Mouse (Mus musculus) heart, embryonic 16.5 days (tissue): Measurements from ENCODE around the gene Msi2. TPM values are rescaled to one million over a fixed set of nuclear protein-coding genes. Genes with fewer than 3 reads are reported as not detected.
A peak's percentile ranks its signal among the peaks of the same experiment; 100 is the strongest.

ENCODE experiments used
- ATAC-seq: fragments of 200-750 bp; cut with Nextera tagmentation; replicated peaks from 2 replicates; pipeline ENCODE4 v1.8.0; 2017; ENCODE audit warnings: moderate number of reproducible peaks; ENCODE audit not compliant: insufficient read depth, low FRiP score; ENCODE audit errors: extremely low read depth
- H3K27ac ChIP-seq: fragments of 300-500 bp; sonication (generic); 2 replicates; pipeline ENCODE4 v1.5.1; 2014; ENCODE audit warnings: mild to moderate bottlenecking, low read length, control low read depth, moderate library complexity
- H3K27me3 ChIP-seq: fragments of 300-500 bp; sonication (generic); 2 replicates; pipeline ENCODE4 v1.6.1; 2014; ENCODE audit warnings: low read length, mixed read lengths; ENCODE audit not compliant: control insufficient read depth, insufficient read depth
- H3K36me3 ChIP-seq: fragments of 300-500 bp; sonication (generic); 2 replicates; pipeline ENCODE4 v1.6.1; 2014; ENCODE audit not compliant: control insufficient read depth, insufficient read depth
- H3K4me1 ChIP-seq: fragments of 300-500 bp; sonication (generic); 2 replicates; pipeline ENCODE4 v1.6.1; 2014; ENCODE audit warnings: low read length, mixed read lengths; ENCODE audit not compliant: control insufficient read depth, insufficient read depth
- H3K4me2 ChIP-seq: fragments of 300-500 bp; sonication (generic); 2 replicates; pipeline ENCODE4 v1.6.1; 2014; ENCODE audit warnings: low read depth, mild to moderate bottlenecking, control low read depth, low read length
- H3K4me3 ChIP-seq: fragments of 300-500 bp; sonication (generic); 2 replicates; pipeline ENCODE4 v1.5.1; 2014; ENCODE audit warnings: mild to moderate bottlenecking, control low read depth, low read length
- H3K9ac ChIP-seq: fragments of 300-500 bp; sonication (generic); 2 replicates; pipeline ENCODE4 v1.6.1; 2014; ENCODE audit warnings: low read length, control low read depth
- H3K9me3 ChIP-seq: fragments of 300-500 bp; sonication (generic); replicated peaks from 2 replicates; pipeline ENCODE4 v1.6.1; 2016; ENCODE audit warnings: low read length; ENCODE audit not compliant: control insufficient read depth
- WGBS: fragments of 180-500 bp; shearing (Covaris S2); extraction: QIAGEN DNeasy Blood & Tissue Kit; methylation state at CpG from one replicate; pipeline ENCODE4 v1.1.7; 2014; 5-methylcytosine and 5-hydroxymethylcytosine counted together
- polyA plus RNA-seq: library from polyadenylated mRNA; unstranded; fragments of >200 nt; fragmentation: Nextera tagmentation; extraction: Ambion mirVana; gene quantifications from 2 replicates; pipeline ENCODE4 v1.2.1, GENCODE M21; 2015

The Msi2 gene
- polyA plus RNA-seq, 1 experiment from 2014 or later = 20.6 TPM

DNA sequence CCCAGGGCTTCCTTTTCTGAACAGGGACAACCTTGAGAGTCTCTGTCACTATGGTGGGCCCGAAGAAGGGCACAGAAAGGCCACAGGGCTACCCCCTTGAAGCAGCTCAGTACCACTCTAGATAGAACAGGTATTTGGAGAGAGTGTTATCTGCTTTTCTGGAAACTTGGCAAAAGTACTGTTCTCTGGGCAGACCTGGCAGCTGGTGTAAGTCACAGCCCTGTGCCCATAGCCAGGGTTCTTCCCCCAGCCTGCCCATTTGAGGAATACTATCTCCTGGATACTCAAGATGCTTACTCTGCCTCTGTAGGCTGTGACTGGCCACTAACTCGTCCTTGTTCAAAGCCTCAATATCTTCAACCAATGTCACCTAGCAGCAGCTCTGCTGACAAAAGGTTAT, 338.7 kb downstream of the Msi2 start:
- Histone ChIP-seq H3K9ac (no peak overlapping the region), H3K4me3 (no peak overlapping the region), H3K4me2 (no peak overlapping the region), H3K36me3 (no peaks in the 10 kb centered on the region), H3K9me3 (no peaks in the 10 kb centered on the region), H3K4me1 (peaks cover 39% of the 10 kb centered on the region), H3K27ac (peak overlapping the region; percentile 47), H3K27me3 (no peaks in the 10 kb centered on the region)
- WGBS = 47% methylated on average over 2 of the region's 2 CpGs
- ATAC-seq = peak; percentile 42

DNA sequence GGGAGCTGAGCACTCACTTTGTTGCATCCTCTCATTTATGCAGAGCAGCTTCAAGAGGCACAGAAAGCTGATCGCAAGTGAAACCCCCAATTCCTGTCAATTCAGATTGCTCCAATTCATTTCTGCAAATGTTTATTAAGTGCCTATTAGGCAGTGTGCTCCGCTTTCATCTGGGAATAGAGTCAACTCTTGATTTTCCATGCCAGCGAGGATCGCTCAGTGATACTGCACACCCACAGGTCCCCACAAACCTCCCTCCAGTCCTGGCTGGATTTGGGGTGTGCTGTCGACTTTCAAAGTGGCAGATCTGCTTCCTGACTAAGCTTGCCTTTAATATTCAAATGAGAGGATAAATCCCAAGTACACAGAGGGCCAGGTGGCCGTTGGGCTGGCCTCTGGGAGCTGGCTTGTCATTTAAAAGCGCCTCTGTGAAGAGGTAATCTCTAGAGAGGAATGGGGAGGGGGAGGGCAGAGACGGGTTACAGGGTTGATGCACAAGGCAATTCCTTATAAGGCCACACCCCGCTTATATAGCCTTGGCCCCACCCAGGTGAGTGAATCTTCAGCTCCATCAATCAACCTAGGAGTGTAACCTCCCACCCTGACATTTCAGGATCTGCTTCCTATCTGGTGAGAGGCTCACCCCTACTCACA, 339.5 kb downstream of the Msi2 start:
- Histone ChIP-seq H3K4me2 (no peak overlapping the region), H3K27ac (peak overlapping the region; percentile 47), H3K4me1 (peaks cover 39% of the 10 kb centered on the region), H3K9me3 (no peaks in the 10 kb centered on the region), H3K36me3 (no peaks in the 10 kb centered on the region), H3K9ac (no peak overlapping the region), H3K27me3 (no peaks in the 10 kb centered on the region), H3K4me3 (no peak overlapping the region)
- ATAC-seq = no peak
- 56% methylated on average over 9 of the region's 9 CpGs for WGBS

DNA sequence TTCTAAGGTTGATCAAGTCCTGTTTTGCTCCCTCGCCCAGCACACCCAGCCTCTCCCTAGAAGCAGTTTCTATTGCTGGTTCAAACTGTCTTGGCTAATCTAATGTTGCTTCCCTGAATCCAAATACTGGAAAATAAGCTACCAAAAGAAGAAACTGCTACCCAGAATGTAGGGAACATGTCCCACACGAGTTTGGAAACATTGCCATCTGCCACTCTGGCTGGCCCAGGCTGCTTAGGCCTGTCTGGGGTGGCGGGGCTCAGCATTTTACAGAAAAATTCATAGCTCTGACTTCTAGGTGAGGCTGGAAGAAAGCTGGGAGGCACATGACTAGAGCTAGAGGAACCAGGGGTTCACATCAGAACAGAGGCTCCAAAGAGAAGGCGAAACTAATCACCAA, 345.7 kb downstream of the Msi2 start:
- H3K4me2 ChIP-seq = no peak overlapping the region
- H3K4me3 ChIP-seq = no peak overlapping the region
- no peak overlapping the region for H3K27ac ChIP-seq
- no peak overlapping the region for H3K9ac ChIP-seq
- no peaks in the 10 kb centered on the region for H3K36me3 ChIP-seq
- ATAC-seq = no peak
- 81% methylated on average over 4 of the region's 4 CpGs for WGBS
- H3K27me3 ChIP-seq = no peaks in the 10 kb centered on the region
- no peaks in the 10 kb centered on the region for H3K9me3 ChIP-seq
- peaks cover 20% of the 10 kb centered on the region for H3K4me1 ChIP-seq

GRCm38 (mm10) chr11:88369898-88370297, 348.4 kb downstream of the Msi2 start:
- H3K4me3 ChIP-seq = no peak overlapping the region
- H3K27ac ChIP-seq = peak overlapping the region; percentile 9
- H3K9ac ChIP-seq = no peak overlapping the region
- no peak for ATAC-seq
- WGBS = 49% methylated on average over 3 of the region's 3 CpGs
- H3K4me2 ChIP-seq = no peak overlapping the region
- H3K4me1 ChIP-seq = peaks cover 16% of the 10 kb centered on the region
- no peaks in the 10 kb centered on the region for H3K27me3 ChIP-seq
- H3K36me3 ChIP-seq = no peaks in the 10 kb centered on the region
- H3K9me3 ChIP-seq = no peaks in the 10 kb centered on the region

- no peaks in the 10 kb centered on the region for H3K9me3 ChIP-seq
- ATAC-seq = no peak
- H3K4me2 ChIP-seq = no peak overlapping the region
- peaks cover 14% of the 10 kb centered on the region for H3K4me1 ChIP-seq
- H3K9ac ChIP-seq = no peak overlapping the region
- H3K36me3 ChIP-seq = no peaks in the 10 kb centered on the region
- no peak overlapping the region for H3K27ac ChIP-seq
- no peak overlapping the region for H3K4me3 ChIP-seq
- no peaks in the 10 kb centered on the region for H3K27me3 ChIP-seq
- WGBS = 65% methylated on average over 4 of the region's 4 CpGs
These were observed 350.8 kb downstream of the Msi2 start for GRCm38 (mm10) chr11:88367501-88367900.

DNA sequence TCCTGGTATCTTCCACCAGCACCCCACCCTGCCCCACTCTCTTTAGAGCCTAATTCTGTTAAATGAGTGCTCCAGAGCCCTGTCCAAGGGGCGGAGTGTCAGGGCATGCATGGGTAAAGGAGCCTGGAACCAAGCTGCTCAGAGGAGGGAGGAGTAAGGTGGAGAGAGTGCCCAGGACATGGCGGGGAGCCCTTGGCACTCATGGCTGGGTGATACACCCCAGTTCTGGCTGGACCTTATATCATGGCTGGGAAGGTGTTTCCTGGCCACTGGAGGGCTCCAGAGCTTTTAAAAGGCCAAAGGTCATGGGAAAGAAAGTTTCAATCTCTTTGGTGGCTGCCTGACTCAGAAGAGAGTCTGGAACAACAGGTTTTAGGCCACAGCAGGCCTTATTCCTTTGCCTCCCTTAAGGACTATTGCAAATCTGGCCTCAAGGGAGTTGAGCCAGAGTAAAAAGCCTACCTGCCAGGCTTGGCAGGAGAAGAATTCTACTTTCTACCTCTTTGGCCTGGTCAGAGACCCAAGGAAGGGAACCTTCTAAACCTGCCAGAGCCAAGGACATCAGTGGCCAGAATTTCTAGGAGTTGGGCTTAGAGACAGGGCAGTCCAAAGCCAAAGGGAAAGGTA, 352.3 kb downstream of the Msi2 start:
- no peaks in the 10 kb centered on the region for H3K36me3 ChIP-seq
- no peak overlapping the region for H3K4me2 ChIP-seq
- H3K9me3 ChIP-seq = no peaks in the 10 kb centered on the region
- no peak for ATAC-seq
- no peak overlapping the region for H3K9ac ChIP-seq
- no peak overlapping the region for H3K4me3 ChIP-seq
- H3K4me1 ChIP-seq = peaks cover 14% of the 10 kb centered on the region
- H3K27ac ChIP-seq = no peak overlapping the region
- 75% methylated on average over 2 of the region's 2 CpGs for WGBS
- no peaks in the 10 kb centered on the region for H3K27me3 ChIP-seq

GRCm38 (mm10) chr11:88364231-88364630, 354.1 kb downstream of the Msi2 start:
- H3K27ac ChIP-seq = no peak overlapping the region
- no peak overlapping the region for H3K4me3 ChIP-seq
- H3K4me1 ChIP-seq = peaks cover 17% of the 10 kb centered on the region
- H3K4me2 ChIP-seq = no peak overlapping the region
- H3K36me3 ChIP-seq = no peaks in the 10 kb centered on the region
- H3K9me3 ChIP-seq = no peaks in the 10 kb centered on the region
- WGBS = 78% methylated on average over 3 of the region's 3 CpGs
- H3K9ac ChIP-seq = no peak overlapping the region
- ATAC-seq = no peak
- no peaks in the 10 kb centered on the region for H3K27me3 ChIP-seq

- no peaks in the 10 kb centered on the region for H3K36me3 ChIP-seq
- H3K9ac ChIP-seq = no peak overlapping the region
- H3K9me3 ChIP-seq = no peaks in the 10 kb centered on the region
- H3K4me1 ChIP-seq = peaks cover 16% of the 10 kb centered on the region
- ATAC-seq = no peak
- no peak overlapping the region for H3K27ac ChIP-seq
- H3K4me2 ChIP-seq = no peak overlapping the region
- WGBS = 63% methylated on average over 14 of the region's 14 CpGs
- no peaks in the 10 kb centered on the region for H3K27me3 ChIP-seq
- H3K4me3 ChIP-seq = no peak overlapping the region
These were observed 354.8 kb downstream of the Msi2 start for GRCm38 (mm10) chr11:88363481-88363880.

DNA sequence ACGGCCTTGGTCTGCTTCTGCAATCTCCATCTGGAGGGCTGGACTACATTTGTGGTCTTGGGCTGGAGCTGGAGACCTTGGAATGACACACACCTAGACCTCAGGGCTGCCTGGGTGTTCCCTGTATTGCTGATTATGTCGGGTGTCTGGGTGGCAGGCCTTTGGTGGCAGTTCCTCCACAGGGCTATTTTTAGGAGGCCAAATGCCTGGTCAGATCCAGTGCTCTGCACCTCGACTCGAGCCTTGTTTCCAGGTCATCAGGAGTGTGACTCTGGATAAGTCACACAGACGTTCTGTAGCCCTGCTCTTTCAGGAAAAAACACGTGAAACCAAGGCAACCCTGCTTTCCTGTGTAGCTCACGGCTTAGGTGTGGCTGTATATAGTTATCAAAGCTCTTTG, 358.6 kb downstream of the Msi2 start:
- peak; percentile 45 for ATAC-seq
- WGBS = 32% methylated on average over 7 of the region's 7 CpGs

More for the DNA sequence above, 358.6 kb downstream of the Msi2 start:
- no peaks in the 10 kb centered on the region for H3K27me3 ChIP-seq
- H3K9ac ChIP-seq = no peak overlapping the region
- no peaks in the 10 kb centered on the region for H3K36me3 ChIP-seq
- no peak overlapping the region for H3K4me2 ChIP-seq
- peak overlapping the region; percentile 71 for H3K27ac ChIP-seq
- H3K9me3 ChIP-seq = no peaks in the 10 kb centered on the region
- peaks cover 43% of the 10 kb centered on the region for H3K4me1 ChIP-seq
- H3K4me3 ChIP-seq = no peak overlapping the region
